In genomic region chr2:146456612-146457011, GRCm38 (mm10) we compare ENCODE assay signal across 24 mouse cellular contexts.
"Had no signal": no experiment of that assay in that cellular context is flagged by ENCODE, and none has a peak within 500 bp of the region (broad histone marks: within the 10 kb centered on the region; RNA-seq: fewer than 3 reads in every experiment).

No protein-coding gene starts in this region.

- H3K4me2 ChIP-seq: heart, embryonic 11.5 days; heart, embryonic 13.5 days; heart, embryonic 15.5 days; hindbrain, embryonic 13.5 days; hindbrain, embryonic 15.5 days; limb, embryonic 13.5 days; limb, embryonic 15.5 days; liver, embryonic 12.5 days had no signal

- H3K4me1 ChIP-seq: heart, embryonic 15.5 days; hindbrain, embryonic 13.5 days; hindbrain, embryonic 15.5 days; limb, embryonic 15.5 days; liver, embryonic 12.5 days had no signal

- H3K9ac ChIP-seq: heart, embryonic 13.5 days; heart, embryonic 15.5 days; hindbrain, embryonic 13.5 days; hindbrain, embryonic 15.5 days; limb, embryonic 13.5 days; limb, embryonic 15.5 days; liver, embryonic 12.5 days; liver, embryonic 14.5 days had no signal

- H3K27ac ChIP-seq: heart, embryonic 13.5 days; heart, embryonic 15.5 days; hindbrain, embryonic 13.5 days; hindbrain, embryonic 15.5 days; hindbrain, postnatal 0 days; layer of hippocampus, adult 2 months; limb, embryonic 13.5 days; limb, embryonic 15.5 days; liver, embryonic 12.5 days; liver, embryonic 14.5 days had no signal

- H3K36me3 ChIP-seq: heart, embryonic 13.5 days; heart, embryonic 15.5 days; hindbrain, embryonic 13.5 days; hindbrain, embryonic 15.5 days; limb, embryonic 13.5 days; limb, embryonic 15.5 days; liver, embryonic 12.5 days had no signal

- H3K9me3 ChIP-seq: heart, embryonic 13.5 days; heart, embryonic 15.5 days; hindbrain, embryonic 13.5 days; hindbrain, embryonic 15.5 days; limb, embryonic 13.5 days; limb, embryonic 15.5 days; liver, embryonic 12.5 days had no signal

- H3K4me3 ChIP-seq: heart, embryonic 13.5 days; heart, embryonic 15.5 days; hindbrain, embryonic 13.5 days; hindbrain, embryonic 15.5 days; layer of hippocampus, adult 2 months; limb, embryonic 13.5 days; limb, embryonic 15.5 days; liver, embryonic 12.5 days had no signal

- DNase-seq: gastrocnemius, postnatal 14 days; gastrocnemius, postnatal 36 days; heart, adult 18-20 months; heart, postnatal 14 days; heart, postnatal 36 days; kidney, adult 11 months; kidney, adult 2 months; kidney, adult 9 months; kidney, postnatal 10 days; kidney, postnatal 25 days; kidney, postnatal 4 days; left cerebral cortex, postnatal 4 days had no signal

- H3K27me3 ChIP-seq: heart, embryonic 13.5 days; heart, embryonic 15.5 days; hindbrain, embryonic 13.5 days; hindbrain, embryonic 15.5 days; limb, embryonic 13.5 days; limb, embryonic 15.5 days; liver, embryonic 12.5 days had no signal

- ATAC-seq: hindbrain, postnatal 0 days; intestine, embryonic 16.5 days; liver, embryonic 12.5 days had no signal
